In the genomic region with DNA sequence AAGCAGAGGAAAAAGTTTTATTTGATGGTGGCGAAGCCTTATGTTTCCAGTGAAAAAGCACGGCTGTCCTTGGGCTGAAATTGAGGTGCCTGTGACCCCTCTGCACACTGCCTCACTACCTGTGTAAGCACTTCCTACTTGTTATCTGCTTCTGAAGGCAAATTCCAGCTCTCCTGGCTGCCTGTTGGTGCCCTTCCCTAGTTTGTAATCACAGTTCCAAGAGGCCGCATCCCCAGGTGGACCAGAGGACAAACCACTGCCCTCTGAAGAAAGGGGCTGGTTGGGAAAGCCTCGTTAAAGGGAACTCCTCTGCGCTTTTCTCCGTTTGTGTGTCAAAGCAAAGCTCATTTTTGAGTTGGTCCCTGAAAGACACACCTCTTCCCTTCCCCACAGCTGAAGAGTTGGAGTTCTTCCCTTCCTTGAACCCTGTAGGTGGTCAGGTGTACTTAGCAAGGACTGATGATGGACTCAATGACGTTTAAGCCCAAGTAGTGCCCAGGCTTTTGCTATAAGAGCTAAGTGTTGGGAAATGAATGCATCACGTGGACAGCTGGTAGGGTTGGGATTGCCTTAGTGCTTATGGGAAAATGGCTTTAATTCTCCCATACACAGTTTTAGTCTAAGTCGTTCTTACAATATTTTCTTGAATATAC, we compare ENCODE assay signal across 10 mouse cellular contexts. TPM values are rescaled to one million over a fixed set of nuclear protein-coding genes. Genes with fewer than 3 reads are reported as not detected.
DNase-seq lines count a peak whose midpoint lies in the region; ATAC-seq and TF ChIP-seq lines count a peak whose summit lies in the region.
"Had no signal": no experiment of that assay in that cellular context is flagged by ENCODE, and none has a peak within 500 bp of the region (broad histone marks: within the 10 kb centered on the region; RNA-seq: fewer than 3 reads in every experiment).

No protein-coding gene starts in this region.

- 0 out of 2 replicates have a peak, but pooled peaks have one; percentile 1 for TF ChIP-seq CTCF in stomach, postnatal 0 days (IDR thresholded peaks at IDR 0.05; ENCODE audit: low read depth)

- ATAC-seq in midbrain, embryonic 15.5 days (replicated peaks) = no peak
- no peak for ATAC-seq in midbrain, embryonic 16.5 days
- ATAC-seq in limb, embryonic 13.5 days (ENCODE audit: low FRiP score, low read depth) = no peak
- peak; percentile 80 for ATAC-seq in stomach, postnatal 0 days (ENCODE audit: low FRiP score, low TSS enrichment)
- ATAC-seq in activated CD4-positive, CD25-positive, alpha-beta regulatory T cell, adult 4 months = no peak

- no peak overlapping the region for H3K9ac ChIP-seq in midbrain, embryonic 15.5 days
- no peak overlapping the region for H3K9ac ChIP-seq in midbrain, embryonic 16.5 days (ENCODE audit: low read depth, low read length)
- 0 out of 2 replicates have a peak overlapping the region, but pooled peaks have one; percentile 27 for H3K9ac ChIP-seq in limb, embryonic 13.5 days
- no peak overlapping the region for H3K9ac ChIP-seq in stomach, postnatal 0 days (ENCODE audit: low read length)

- intact Hi-C loops in heart, postnatal 36 days (cut with DNase I) = loop anchor here (5.0 kb wide), 1 partner anchor 49 kb away; no protein-coding TSS in a partner anchor

- no peaks in the 10 kb centered on the region for H3K36me3 ChIP-seq in heart, embryonic 10.5 days
- no peaks in the 10 kb centered on the region for H3K36me3 ChIP-seq in midbrain, embryonic 15.5 days (replicated peaks)
- no peaks in the 10 kb centered on the region for H3K36me3 ChIP-seq in midbrain, embryonic 16.5 days (ENCODE audit: control insufficient read depth, insufficient read depth, low read length)
- no peaks in the 10 kb centered on the region for H3K36me3 ChIP-seq in limb, embryonic 13.5 days
- no peaks in the 10 kb centered on the region for H3K36me3 ChIP-seq in stomach, postnatal 0 days (ENCODE audit: control insufficient read depth, insufficient read depth, low read length)

- no peaks in the 10 kb centered on the region for H3K27me3 ChIP-seq in heart, embryonic 10.5 days (ENCODE audit: insufficient read depth, poor library complexity, severe bottlenecking)
- peaks cover 4% of the 10 kb centered on the region; the same call in 1 of the 2 replicates for H3K27me3 ChIP-seq in midbrain, embryonic 15.5 days (replicated peaks)
- no peaks in the 10 kb centered on the region for H3K27me3 ChIP-seq in midbrain, embryonic 16.5 days (ENCODE audit: control insufficient read depth, insufficient read depth, low read depth, low read length)
- no peaks in the 10 kb centered on the region for H3K27me3 ChIP-seq in limb, embryonic 13.5 days
- no peaks in the 10 kb centered on the region for H3K27me3 ChIP-seq in stomach, postnatal 0 days (ENCODE audit: control insufficient read depth, insufficient read depth, low read length)

- H3K27ac ChIP-seq in heart, embryonic 10.5 days = no peak overlapping the region; the same call in 1 of the 2 replicates
- no peak overlapping the region for H3K27ac ChIP-seq in midbrain, embryonic 15.5 days
- H3K27ac ChIP-seq in midbrain, embryonic 16.5 days (ENCODE audit: low read length) = no peak overlapping the region
- no peak overlapping the region for H3K27ac ChIP-seq in limb, embryonic 13.5 days
- H3K27ac ChIP-seq in stomach, postnatal 0 days (replicated peaks) = peak overlapping the region; percentile 59; the same call in 1 of the 2 replicates

- peaks cover 29% of the 10 kb centered on the region for H3K4me1 ChIP-seq in heart, embryonic 10.5 days
- H3K4me1 ChIP-seq in midbrain, embryonic 15.5 days = peaks cover 17% of the 10 kb centered on the region
- peaks cover 11% of the 10 kb centered on the region for H3K4me1 ChIP-seq in midbrain, embryonic 16.5 days (ENCODE audit: control insufficient read depth, insufficient read depth, low read length)
- peaks cover 29% of the 10 kb centered on the region for H3K4me1 ChIP-seq in limb, embryonic 13.5 days
- peaks cover 11% of the 10 kb centered on the region for H3K4me1 ChIP-seq in stomach, postnatal 0 days (replicated peaks; ENCODE audit: control insufficient read depth, insufficient read depth)

- H3K9me3 ChIP-seq in heart, embryonic 10.5 days = no peaks in the 10 kb centered on the region
- H3K9me3 ChIP-seq in midbrain, embryonic 15.5 days = no peaks in the 10 kb centered on the region
- no peaks in the 10 kb centered on the region for H3K9me3 ChIP-seq in midbrain, embryonic 16.5 days (replicated peaks; ENCODE audit: control insufficient read depth, low read length, poor library complexity, severe bottlenecking)
- H3K9me3 ChIP-seq in limb, embryonic 13.5 days = no peaks in the 10 kb centered on the region
- no peaks in the 10 kb centered on the region for H3K9me3 ChIP-seq in stomach, postnatal 0 days (ENCODE audit: control insufficient read depth, low read length)

- peak overlapping the region; percentile 9; the same call in 1 of the 2 replicates for H3K4me3 ChIP-seq in heart, embryonic 10.5 days
- no peak overlapping the region for H3K4me3 ChIP-seq in midbrain, embryonic 15.5 days
- H3K4me3 ChIP-seq in midbrain, embryonic 16.5 days (ENCODE audit: low read depth, low read length) = no peak overlapping the region
- H3K4me3 ChIP-seq in limb, embryonic 13.5 days = peak overlapping the region; percentile 24
- peak overlapping the region; percentile 95; the same call in 1 of the 2 replicates for H3K4me3 ChIP-seq in stomach, postnatal 0 days (ENCODE audit: low read depth, low read length)

- peak; percentile 63 for DNase-seq in heart, embryonic 10.5 days (ENCODE audit: low spot score)
- DNase-seq in heart, postnatal 36 days = no peak
- DNase-seq in stomach, postnatal 0 days (ENCODE audit: low spot score) = peak; percentile 74
- DNase-seq in layer of hippocampus, adult 9-10 months (ENCODE audit: low spot score) = no peak
- DNase-seq: cerebellum, postnatal 36 days; layer of hippocampus, postnatal 36 days had no signal

- TF ChIP-seq EP300 in stomach, postnatal 0 days (optimal IDR thresholded peaks at IDR 0.05) = no peak

- 0 out of 2 replicates have a peak overlapping the region, but pooled peaks have one; percentile 71 for H3K4me2 ChIP-seq in midbrain, embryonic 15.5 days
- H3K4me2 ChIP-seq in midbrain, embryonic 16.5 days (ENCODE audit: low read length) = no peak overlapping the region
- peak overlapping the region; percentile 73 for H3K4me2 ChIP-seq in limb, embryonic 13.5 days (replicated peaks)
- peak overlapping the region; percentile 63; the same call in 1 of the 2 replicates for H3K4me2 ChIP-seq in stomach, postnatal 0 days (replicated peaks; ENCODE audit: low read depth)

- WGBS in heart, embryonic 10.5 days = 69% methylated on average over 9 of the region's 9 CpGs
- WGBS in midbrain, embryonic 15.5 days = 80% methylated on average over 9 of the region's 9 CpGs
- WGBS in midbrain, embryonic 16.5 days = 82% methylated on average over 9 of the region's 9 CpGs
- 72% methylated on average over 9 of the region's 9 CpGs for WGBS in limb, embryonic 13.5 days
- WGBS in stomach, postnatal 0 days = 60% methylated on average over 9 of the region's 9 CpGs

RNA-seq across cellular contexts. Expression of a gene that starts 2.0 kb away (rescaled TPM):
- 22.6 and 26.5 TPM in 2 replicates for polyA plus RNA-seq in heart, embryonic 10.5 days (2016; fragmentation: Nextera tagmentation; extraction: Ambion mirVana)
- total RNA-seq in heart, postnatal 36 days (2021) = 10 to 100 TPM; 31.0 to 32.6 TPM
- 6.9 and 7.9 TPM in 2 replicates for polyA plus RNA-seq in midbrain, embryonic 15.5 days (2015; fragmentation: Nextera tagmentation; extraction: Ambion mirVana)
- 5.6 and 5.9 TPM in 2 replicates for polyA plus RNA-seq in midbrain, embryonic 16.5 days (2015; fragmentation: Nextera tagmentation; extraction: Ambion mirVana)
- polyA plus RNA-seq in limb, embryonic 13.5 days (2015; fragmentation: Nextera tagmentation; extraction: Ambion mirVana) = 27.6 and 28.3 TPM in 2 replicates
- polyA plus RNA-seq in stomach, postnatal 0 days (2015; fragmentation: Nextera tagmentation; extraction: Ambion mirVana) = 34.8 and 36.3 TPM in 2 replicates
- polyA plus RNA-seq in activated CD4-positive, CD25-positive, alpha-beta regulatory T cell, adult 4 months (2017; shearing (Covaris generic)) = 1 to 10 TPM; 4.8 to 7.7 TPM

Comparison
In these comparisons a context has a peak if more than half of its experiments do, and no peak if none do; other contexts are left out.
1. DNase-seq: peak in heart, embryonic 10.5 days (single experiment) and stomach, postnatal 0 days (single experiment); none in heart, postnatal 36 days (0 of 2) and layer of hippocampus, adult 9-10 months (single experiment).
2. H3K4me3 ChIP-seq: peak in heart, embryonic 10.5 days (single experiment), limb, embryonic 13.5 days (single experiment) and stomach, postnatal 0 days (single experiment); none in midbrain, embryonic 15.5 days (single experiment) and midbrain, embryonic 16.5 days (single experiment).